Mouse (Mus musculus) stomach, postnatal 0 days (tissue): ENCODE measurements around the gene Tusc2.

Experiments used
- CTCF ChIP-seq: IDR thresholded peaks from 2 replicates; pipeline ENCODE4 v1.5.1; 2016; ENCODE audit warnings: antibody characterized with exemption, low read depth, mild to moderate bottlenecking, moderate library complexity
- EP300 ChIP-seq: optimal IDR thresholded peaks from 2 replicates; pipeline ENCODE3; 2016; ENCODE audit warnings: antibody characterized with exemption

DNA sequence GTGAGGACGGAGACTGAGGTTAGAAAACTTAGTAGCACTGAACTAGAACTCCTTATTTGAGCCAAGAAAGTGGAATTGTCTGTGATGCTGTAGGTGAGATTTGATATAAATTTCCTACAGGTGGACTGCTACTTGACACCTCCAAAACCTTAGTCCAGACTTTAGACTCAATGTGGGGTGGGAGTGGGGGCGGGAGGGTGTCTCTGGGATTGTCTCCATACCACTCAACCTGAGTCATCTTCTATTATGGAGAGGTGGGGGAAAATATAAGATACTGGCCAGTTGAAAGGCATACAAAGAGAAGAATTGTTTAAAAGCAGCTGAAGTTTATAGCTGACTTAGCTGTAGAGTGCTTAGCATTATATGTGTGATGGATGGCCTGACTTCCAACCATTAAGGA lies 7.4 kb upstream of the Tusc2 start:
- TF ChIP-seq EP300 (no peak), CTCF (no peak)
